Mouse (Mus musculus) adrenal gland, postnatal 36 days (tissue): Measurements from ENCODE around the gene 6820408C15Rik. TPM values are rescaled to one million over a fixed set of nuclear protein-coding genes. Genes with fewer than 3 reads are reported as not detected.
A peak's percentile ranks its signal among the peaks of the same experiment; 100 is the strongest.

Experiments
- DNase-seq, 2 experiments: peaks; one replicate each; pipeline ENCODE4 v3.0.0; 2021; ENCODE audit warnings: mixed read lengths in 1 of 2
- long read RNA-seq, 2 experiments: library from polyadenylated mRNA; stranded (forward); transcript quantifications; one replicate each; pipeline ENCODE4 v2.0.0; 2021; ENCODE audit warnings: borderline sequencing depth in 2 of 2
- total RNA-seq, 2 experiments: library from RNA; stranded (reverse); gene quantifications; 2 replicates each; pipeline ENCODE4 v1.2.3; 2021

Gene 6820408C15Rik
- total RNA-seq, result under 1 TPM; 0.17 to 0.26 TPM
- long read RNA-seq, experiment 1, result 0 reads
- long read RNA-seq, experiment 2, result 0 reads

DNA sequence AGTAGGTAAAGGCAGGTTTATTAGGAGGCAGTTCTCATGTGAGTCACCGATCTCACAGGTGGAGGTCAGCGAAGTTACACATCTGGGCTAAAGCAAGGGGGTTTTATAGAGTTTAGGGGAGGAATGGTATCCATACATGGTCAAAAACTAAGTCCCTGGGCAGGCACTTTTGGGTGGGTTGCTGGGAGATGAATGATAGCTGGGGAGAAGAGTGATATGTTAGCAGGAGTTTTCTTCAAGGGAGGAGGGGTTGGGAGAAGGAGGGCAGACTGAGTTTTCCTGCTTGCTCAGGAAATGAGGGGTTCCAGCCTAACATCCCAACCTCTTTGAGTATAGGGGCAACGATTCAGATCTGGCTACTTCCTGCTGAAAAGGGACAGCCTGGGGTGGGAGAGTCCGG lies at the start of gene 6820408C15Rik:
6820408C15Rik (plus strand) TSS at position 301 of the 400 bp plus-strand sequence.
- DNase-seq, result no peak

GRCm38 (mm10) chr2:152367917-152368316 lies 47.5 kb upstream of the 6820408C15Rik start:
- peak; percentile 46 to 52 for DNase-seq

- DNase-seq, result peak; percentile 55 to 71
Measured at GRCm38 (mm10) chr2:152368532-152369140, 46.8 kb upstream of the 6820408C15Rik start.

- DNase-seq, result no peak
Measured at GRCm38 (mm10) chr2:152372104-152372503, 43.3 kb upstream of the 6820408C15Rik start.

DNA sequence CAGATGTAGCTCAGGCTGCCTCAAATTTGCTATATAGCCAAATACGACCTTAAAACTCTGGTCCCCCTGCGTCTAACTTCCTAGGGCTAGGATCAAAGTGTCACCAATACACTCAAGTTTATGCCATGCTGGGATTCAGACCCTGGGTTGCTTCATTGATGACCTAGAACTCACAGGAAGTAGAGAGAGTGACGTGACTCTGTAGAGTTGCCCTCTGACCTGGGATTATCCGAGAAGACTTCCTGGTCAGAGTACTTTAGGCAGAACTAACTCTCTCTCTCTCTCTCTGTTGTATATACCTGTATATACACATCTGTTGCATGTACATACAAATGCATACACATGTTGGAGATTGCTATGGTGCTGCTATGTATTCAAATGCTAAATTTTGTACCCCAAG lies 42.7 kb upstream of the 6820408C15Rik start:
- DNase-seq, result no peak

DNA sequence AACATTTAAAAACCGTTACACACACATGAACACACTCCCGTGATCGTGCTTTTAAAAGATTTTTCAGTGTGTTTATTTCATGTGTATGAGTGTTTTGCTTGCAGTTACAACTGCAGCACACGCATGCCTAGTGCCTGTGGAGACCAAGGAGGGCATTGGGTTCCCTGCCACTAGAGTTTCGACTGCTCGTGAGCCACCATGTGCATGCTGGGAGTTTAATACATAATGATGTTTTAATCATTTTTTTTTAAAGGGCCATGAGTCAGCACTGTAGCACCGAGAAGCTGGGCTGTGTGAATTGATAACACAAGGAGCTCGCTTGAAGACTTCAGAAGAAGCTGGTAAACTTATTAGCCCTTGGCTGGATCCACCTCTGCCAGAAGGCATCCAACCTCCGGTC lies 41.8 kb upstream of the 6820408C15Rik start:
- DNase-seq, result no peak

DNA sequence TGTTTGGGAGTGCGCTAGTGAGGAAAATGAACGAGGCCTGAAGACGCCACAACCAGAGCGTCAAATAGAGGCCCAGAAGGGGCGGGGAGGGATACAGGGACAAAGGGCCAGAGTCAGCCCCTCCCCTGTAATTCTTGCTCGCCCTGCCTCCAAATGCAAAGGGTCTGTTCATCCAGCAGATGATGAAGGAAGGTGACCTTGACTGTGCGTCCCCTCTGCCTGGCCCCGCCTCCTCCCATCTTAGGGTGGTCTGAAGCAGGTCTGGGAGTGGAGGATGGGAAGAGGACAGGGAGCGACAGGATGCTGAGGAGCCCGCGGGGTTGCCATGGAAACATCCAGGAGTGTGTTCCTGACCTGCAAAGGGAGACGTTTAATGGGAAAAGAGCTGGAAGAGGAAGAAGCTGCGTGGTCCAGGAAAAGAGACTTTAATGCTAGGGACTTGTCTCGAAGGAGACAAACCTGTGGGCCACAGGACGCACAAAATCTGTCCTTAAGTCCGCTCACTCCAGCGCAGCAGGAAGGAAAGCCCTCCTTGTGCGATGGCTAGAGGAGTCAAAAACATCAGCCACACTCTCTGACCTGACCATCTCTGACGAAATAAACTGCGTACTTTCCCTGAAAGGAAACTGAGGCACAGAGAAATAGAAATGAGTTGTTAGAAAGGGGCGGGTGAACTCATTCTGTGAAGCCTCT lies 39.6 kb upstream of the 6820408C15Rik start:
- DNase-seq, result no peak

- DNase-seq, result no peak
Measured at GRCm38 (mm10) chr2:152376345-152376741, 39.0 kb upstream of the 6820408C15Rik start, which contains the start of gene Nrsn2. TSS of gene Nrsn2 (minus strand) at chr2:152376638.

- no peak for DNase-seq
Measured at GRCm38 (mm10) chr2:152384191-152384590, 31.2 kb upstream of the 6820408C15Rik start.

DNA sequence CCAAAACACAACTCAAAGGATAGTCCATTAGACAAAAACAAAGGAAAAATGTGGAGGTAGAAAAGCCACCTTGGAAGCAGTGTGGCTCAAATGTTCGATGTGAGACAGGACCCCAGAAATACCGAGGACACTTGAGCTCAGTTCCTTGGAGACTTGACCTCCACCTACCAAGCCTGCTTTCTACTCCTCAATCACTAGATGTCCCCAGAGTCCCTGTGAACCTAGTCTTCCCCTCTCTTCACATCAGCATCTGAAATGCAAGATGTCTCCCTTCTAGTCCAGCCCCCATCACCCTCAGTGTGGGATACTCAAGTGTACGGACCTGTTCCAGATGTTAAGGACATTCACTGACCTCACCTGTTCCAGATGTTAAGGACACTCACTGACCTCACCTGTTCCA lies 22.6 kb upstream of the 6820408C15Rik start:
- DNase-seq, result peak in 1 of 2 experiments; percentile 43

- DNase-seq, result peak in 1 of 2 experiments; percentile 17
Measured at GRCm38 (mm10) chr2:152393225-152394017, 22.0 kb upstream of the 6820408C15Rik start.

DNA sequence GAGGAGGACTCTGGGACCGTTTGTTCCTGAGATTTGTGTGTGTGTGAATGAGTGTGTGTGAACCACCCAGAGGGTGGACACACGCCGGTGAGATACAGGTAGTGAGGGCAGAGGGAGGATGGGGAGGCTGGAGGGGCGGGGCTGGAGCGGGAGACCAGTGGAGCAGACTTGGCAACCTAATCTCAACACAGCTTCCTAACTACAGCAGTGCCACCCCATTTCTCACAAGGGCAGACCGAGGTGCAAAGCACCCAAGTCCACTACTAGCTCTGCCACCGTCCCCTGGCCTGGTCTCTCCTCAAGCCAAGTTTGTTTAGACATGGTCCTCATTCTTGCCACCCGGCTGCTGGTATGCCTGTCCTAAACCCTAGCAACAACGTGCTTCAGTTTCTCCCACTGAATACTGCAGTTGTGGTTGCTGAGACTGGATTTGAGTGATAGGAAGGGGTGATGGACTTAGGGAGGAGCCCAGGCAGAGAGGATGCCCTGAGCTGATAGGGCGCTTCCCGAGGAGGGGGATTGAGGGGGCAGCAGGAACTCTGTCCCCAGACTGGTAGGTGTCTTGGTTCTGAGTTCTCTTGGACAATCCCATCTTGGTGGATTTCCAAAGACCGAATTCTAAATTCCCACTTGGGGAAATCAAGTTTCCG lies 20.0 kb upstream of the 6820408C15Rik start:
- DNase-seq, result no peak

DNA sequence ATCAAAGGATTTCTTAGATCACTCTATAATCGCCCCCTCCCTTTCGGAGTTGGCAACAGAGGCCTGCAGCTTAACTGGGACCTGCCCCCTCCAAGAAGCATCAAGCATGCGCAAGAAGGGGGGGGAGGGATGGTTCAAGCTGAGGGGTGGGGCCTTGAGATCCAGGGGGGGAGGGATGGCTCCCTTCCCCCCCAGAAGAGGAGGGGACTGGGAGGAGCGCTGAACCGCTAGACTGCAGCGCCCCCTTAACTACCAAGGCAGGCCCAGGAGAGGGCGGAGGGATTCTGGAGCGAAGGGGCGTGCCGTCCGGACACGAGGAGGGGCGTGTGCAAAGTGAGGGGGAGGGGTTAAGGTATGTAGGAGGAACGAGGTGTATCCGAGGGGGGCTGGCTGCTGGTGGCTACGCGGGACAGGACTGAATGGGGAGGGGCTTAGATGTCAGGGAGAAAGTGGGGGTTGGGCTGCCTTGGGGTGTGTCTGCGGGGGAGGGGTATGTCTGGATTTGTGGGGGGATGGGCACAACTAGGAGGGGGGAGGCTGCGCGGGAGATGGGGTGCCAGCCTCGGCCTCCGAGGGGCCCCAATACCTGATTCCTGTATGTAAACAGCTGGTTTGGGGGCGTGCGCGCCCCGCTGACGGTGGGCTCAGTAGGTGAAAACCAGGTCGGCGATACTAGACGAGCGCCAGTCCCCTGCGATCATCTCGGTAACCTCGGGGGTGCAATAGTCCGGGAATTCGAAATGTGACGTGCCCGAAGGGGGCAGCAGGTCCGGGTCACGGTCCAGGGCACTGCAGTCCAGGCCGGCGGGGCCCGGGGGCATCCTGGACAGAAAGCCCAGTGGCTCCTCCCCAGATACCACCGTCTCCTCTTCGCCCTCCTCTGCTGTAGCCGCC lies 19.0 kb upstream of the 6820408C15Rik start:
- DNase-seq, result peak; percentile 90 to 91

GRCm38 (mm10) chr2:152397004-152397589 lies 18.3 kb upstream of the 6820408C15Rik start:
- peak; percentile 83 to 91 for DNase-seq

DNA sequence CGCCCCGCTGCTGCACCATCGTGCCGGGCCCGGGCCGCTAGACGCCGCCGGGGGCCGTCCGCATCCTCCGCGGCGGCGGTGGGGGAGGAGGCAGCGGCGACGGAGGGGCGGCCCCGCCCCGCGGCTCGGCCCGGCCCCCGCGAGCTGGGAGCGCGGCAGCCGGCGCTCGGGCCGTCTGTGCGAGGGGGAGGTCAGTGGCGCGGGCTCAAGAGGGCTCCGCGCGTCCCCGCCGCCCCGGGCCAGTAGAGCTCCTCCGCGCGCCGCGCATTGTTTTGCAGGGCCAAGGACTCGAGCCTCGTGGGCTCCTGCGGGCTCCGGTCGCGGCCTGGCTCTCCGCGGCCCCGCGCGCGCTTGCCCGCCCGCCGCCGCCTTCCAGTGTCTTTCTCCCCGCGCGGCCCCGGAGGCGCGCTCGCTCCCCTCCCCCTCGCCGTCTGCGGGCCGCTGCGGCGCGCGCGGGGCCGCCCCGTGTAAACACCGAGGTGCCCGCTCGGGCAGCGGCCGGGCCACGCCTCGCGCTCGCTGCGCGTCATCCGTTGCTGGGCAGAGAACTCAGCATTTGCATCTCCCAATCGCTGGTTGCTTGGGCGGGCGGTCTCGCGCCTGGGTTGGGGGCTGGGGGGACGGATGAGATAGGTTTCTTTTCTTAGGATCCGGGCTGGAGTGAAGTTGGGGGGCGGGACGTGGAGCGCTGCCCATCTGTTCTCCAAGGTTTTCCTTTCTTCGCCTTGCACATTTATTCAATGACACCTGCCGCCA lies 17.5 kb upstream of the 6820408C15Rik start, which contains the start of gene Sox12:
Sox12 (minus strand) TSS at position 384 of the 756 bp plus-strand sequence.
- peak; percentile 98 to 99 for DNase-seq

GRCm38 (mm10) chr2:152398691-152399090 lies 16.7 kb upstream of the 6820408C15Rik start:
- DNase-seq, result peak; percentile 97 to 98

DNA sequence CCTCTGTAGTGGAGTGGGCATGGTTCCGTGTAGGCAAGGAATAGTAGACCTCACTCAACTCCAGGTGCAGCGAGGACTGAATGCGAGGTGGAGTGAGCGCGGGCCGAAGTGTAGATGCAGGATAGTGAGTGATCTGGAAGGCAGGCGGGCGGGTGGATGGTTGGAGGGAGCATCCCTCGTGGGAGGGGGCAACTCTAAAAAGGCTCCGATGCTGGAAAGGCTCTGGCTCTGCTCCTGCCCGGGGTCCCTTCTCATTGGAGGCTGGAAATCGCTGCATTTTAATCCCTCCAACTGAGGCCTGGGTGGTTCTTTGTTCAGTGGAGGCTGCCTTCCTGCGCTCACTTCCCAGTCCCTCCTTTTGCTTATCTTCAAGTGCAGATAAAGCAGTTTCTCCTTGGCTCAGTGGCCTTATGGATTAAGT lies 16.3 kb upstream of the 6820408C15Rik start:
- DNase-seq, result no peak

DNA sequence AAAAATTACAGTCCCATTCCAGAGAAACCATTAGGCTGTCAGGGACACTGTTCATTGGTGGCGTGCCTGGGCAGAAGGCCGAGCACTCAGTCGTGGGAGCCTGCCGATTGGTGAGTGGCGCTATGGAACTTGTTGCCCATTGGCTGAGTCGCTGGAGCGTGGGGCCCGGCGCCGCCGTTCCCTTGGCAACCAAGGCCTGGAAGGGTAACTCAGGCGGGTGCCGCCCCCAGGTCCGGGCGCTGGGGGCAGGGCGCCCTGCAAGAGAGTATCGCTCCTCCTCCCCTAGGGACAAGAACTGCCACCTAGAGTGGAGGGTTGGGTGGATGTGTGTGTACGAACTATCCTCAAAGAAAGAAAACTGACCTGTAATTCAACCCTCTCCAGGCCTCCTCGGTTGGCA lies 9.3 kb upstream of the 6820408C15Rik start:
- peak; percentile 98 for DNase-seq

DNA sequence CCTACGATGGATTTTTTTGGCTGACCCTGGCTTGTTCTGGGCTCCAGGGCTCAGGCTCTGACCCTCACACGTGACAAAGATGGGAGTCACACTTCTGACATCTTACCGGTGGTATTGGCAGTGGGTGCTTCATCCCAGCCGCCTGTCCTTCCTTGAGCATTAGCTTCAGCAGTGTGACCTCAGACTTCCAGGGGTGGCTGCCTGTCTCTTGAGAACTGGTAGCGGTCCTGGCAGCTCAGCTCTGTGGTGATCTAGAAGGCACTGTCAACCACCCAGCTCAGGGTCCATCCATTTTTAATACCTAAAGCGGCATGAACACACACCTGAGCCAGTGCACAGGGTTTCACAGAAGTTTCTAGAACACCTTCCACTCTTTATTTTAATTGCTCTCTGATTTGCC lies 5.6 kb upstream of the 6820408C15Rik start:
- DNase-seq, result no peak

DNA sequence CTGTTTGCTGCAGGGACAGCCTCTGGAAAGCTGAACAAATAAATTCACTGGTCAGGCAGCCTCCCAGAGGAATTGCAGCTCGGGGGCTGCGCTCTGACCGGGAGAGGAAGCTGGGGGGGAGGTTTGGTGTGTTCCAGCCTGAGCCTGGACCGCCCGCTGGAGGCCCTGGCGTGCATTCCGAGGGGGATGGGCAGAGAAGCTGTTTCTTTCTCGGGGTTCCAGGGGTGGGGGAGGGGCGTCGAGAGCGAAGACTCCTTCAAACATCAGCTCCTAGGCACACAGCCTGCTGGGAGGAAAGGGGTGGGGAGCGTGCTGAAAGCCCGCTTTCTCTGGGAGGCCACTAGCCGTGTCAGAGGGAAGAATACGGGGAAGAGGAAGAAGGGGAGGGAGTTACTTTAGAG lies 4.4 kb upstream of the 6820408C15Rik start:
- DNase-seq, result peak; percentile 43 to 72
